Mouse (Mus musculus): ENCODE data around the gene Rpl14. TPM values are rescaled to one million over a fixed set of nuclear protein-coding genes. Genes with fewer than 3 reads are reported as not detected.

Rpl14 gene
- polyA plus RNA-seq, 1 experiment from 2014 or later = 1,001 TPM

GRCm38 (mm10) chr9:120595306-120595705 is 24.1 kb downstream of the Rpl14 start:
- Histone ChIP-seq H3K4me2 (no peak overlapping the region), H3K27me3 (ENCODE audit: insufficient read depth, low read length) (no peaks in the 10 kb centered on the region), H3K36me3 (ENCODE audit: insufficient read depth) (no peaks in the 10 kb centered on the region), H3K4me1 (ENCODE audit: insufficient read depth) (no peaks in the 10 kb centered on the region), H3K9ac (no peak overlapping the region), H3K9me3 (ENCODE audit: low read depth, low read length) (no peaks in the 10 kb centered on the region), H3K4me3 (ENCODE audit: low read depth, low read length) (no peak overlapping the region), H3K27ac (ENCODE audit: low read depth) (no peak overlapping the region)
- no peak for TF ChIP-seq CTCF (IDR thresholded peaks at IDR 0.05; ENCODE audit: low read depth)
- no peak for ATAC-seq (ENCODE audit: insufficient read depth)
- no peak for DNase-seq
- 71% methylated on average over 4 of the region's 4 CpGs for WGBS

- Histone ChIP-seq H3K9me3 (ENCODE audit: low read depth, low read length) (no peaks in the 10 kb centered on the region), H3K4me2 (peak overlapping the region; percentile 48), H3K27me3 (ENCODE audit: insufficient read depth, low read length) (no peaks in the 10 kb centered on the region), H3K4me3 (ENCODE audit: low read depth, low read length) (no peak overlapping the region), H3K36me3 (ENCODE audit: insufficient read depth) (no peaks in the 10 kb centered on the region), H3K9ac (no peak overlapping the region), H3K27ac (ENCODE audit: low read depth) (no peak overlapping the region), H3K4me1 (ENCODE audit: insufficient read depth) (no peaks in the 10 kb centered on the region; the same call in 1 of the 2 replicates)
- 12% methylated on average over 17 of the region's 17 CpGs for WGBS
- TF ChIP-seq CTCF (IDR thresholded peaks at IDR 0.05; ENCODE audit: low read depth) = peak; percentile 95
- ATAC-seq (ENCODE audit: insufficient read depth) = peak; percentile 66
- peak; percentile 89 for DNase-seq
Observed at GRCm38 (mm10) chr9:120601488-120602171, 30.4 kb downstream of the Rpl14 start.

GRCm38 (mm10) chr9:120602172-120602838 is 31.1 kb downstream of the Rpl14 start:
- no peaks in the 10 kb centered on the region for H3K36me3 ChIP-seq (ENCODE audit: insufficient read depth)
- 46% methylated on average over 17 of the region's 17 CpGs for WGBS
- peak overlapping the region; percentile 48 for H3K4me2 ChIP-seq
- no peak for TF ChIP-seq CTCF (IDR thresholded peaks at IDR 0.05; ENCODE audit: low read depth)
- ATAC-seq (ENCODE audit: insufficient read depth) (peak; percentile 60), DNase-seq (peak; percentile 65)
- no peaks in the 10 kb centered on the region for H3K27me3 ChIP-seq (ENCODE audit: insufficient read depth, low read length)
- peaks cover under 1% of the 10 kb centered on the region; the same call in 1 of the 2 replicates for H3K9me3 ChIP-seq (ENCODE audit: low read depth, low read length)
- no peak overlapping the region for H3K4me3 ChIP-seq (ENCODE audit: low read depth, low read length)
- no peaks in the 10 kb centered on the region; the same call in 1 of the 2 replicates for H3K4me1 ChIP-seq (ENCODE audit: insufficient read depth)
- H3K27ac ChIP-seq (ENCODE audit: low read depth) = no peak overlapping the region
- H3K9ac ChIP-seq = no peak overlapping the region

GRCm38 (mm10) chr9:120602839-120603511 is 31.7 kb downstream of the Rpl14 start:
- no peaks in the 10 kb centered on the region; the same call in 1 of the 2 replicates for H3K4me1 ChIP-seq (ENCODE audit: insufficient read depth)
- H3K27me3 ChIP-seq (ENCODE audit: insufficient read depth, low read length) = no peaks in the 10 kb centered on the region
- H3K9ac ChIP-seq = peak overlapping the region; percentile 34
- no peak overlapping the region for H3K4me3 ChIP-seq (ENCODE audit: low read depth, low read length)
- H3K27ac ChIP-seq (ENCODE audit: low read depth) = no peak overlapping the region; the same call in 1 of the 2 replicates
- H3K4me2 ChIP-seq = peak overlapping the region; percentile 48
- ATAC-seq (ENCODE audit: insufficient read depth) = peak; percentile 91
- WGBS = 6% methylated on average over 23 of the region's 23 CpGs
- H3K36me3 ChIP-seq (ENCODE audit: insufficient read depth) = no peaks in the 10 kb centered on the region
- peak; percentile 99 for TF ChIP-seq CTCF (IDR thresholded peaks at IDR 0.05; ENCODE audit: low read depth)
- peak; percentile 94 for DNase-seq
- peaks cover 8% of the 10 kb centered on the region for H3K9me3 ChIP-seq (ENCODE audit: low read depth, low read length)

- no peak for ATAC-seq (ENCODE audit: insufficient read depth)
Observed at GRCm38 (mm10) chr9:120603512-120603908, 32.3 kb downstream of the Rpl14 start.

GRCm38 (mm10) chr9:120603956-120604355 is 32.7 kb downstream of the Rpl14 start:
- WGBS = 35% methylated on average over 12 of the region's 12 CpGs
- Histone ChIP-seq H3K4me1 (ENCODE audit: insufficient read depth) (no peaks in the 10 kb centered on the region; the same call in 1 of the 2 replicates), H3K4me3 (ENCODE audit: low read depth, low read length) (no peak overlapping the region), H3K9ac (no peak overlapping the region), H3K4me2 (no peak overlapping the region), H3K9me3 (ENCODE audit: low read depth, low read length) (peaks cover 12% of the 10 kb centered on the region), H3K36me3 (ENCODE audit: insufficient read depth) (no peaks in the 10 kb centered on the region), H3K27me3 (ENCODE audit: insufficient read depth, low read length) (no peaks in the 10 kb centered on the region), H3K27ac (ENCODE audit: low read depth) (no peak overlapping the region)
- no peak for ATAC-seq (ENCODE audit: insufficient read depth)
- no peak for DNase-seq
- TF ChIP-seq CTCF (IDR thresholded peaks at IDR 0.05; ENCODE audit: low read depth) = no peak

More at GRCm38 (mm10) chr9:120603512-120603908, 32.3 kb downstream of the Rpl14 start:
- DNase-seq = no peak
- Histone ChIP-seq H3K27ac (ENCODE audit: low read depth) (no peak overlapping the region), H3K4me1 (ENCODE audit: insufficient read depth) (no peaks in the 10 kb centered on the region; the same call in 1 of the 2 replicates), H3K4me2 (peak overlapping the region; percentile 48), H3K9ac (peak overlapping the region; percentile 34; the same call in 1 of the 2 replicates), H3K36me3 (ENCODE audit: insufficient read depth) (no peaks in the 10 kb centered on the region), H3K4me3 (ENCODE audit: low read depth, low read length) (no peak overlapping the region), H3K27me3 (ENCODE audit: insufficient read depth, low read length) (no peaks in the 10 kb centered on the region), H3K9me3 (ENCODE audit: low read depth, low read length) (peaks cover 12% of the 10 kb centered on the region)
- WGBS = 21% methylated on average over 10 of the region's 10 CpGs
- TF ChIP-seq CTCF (IDR thresholded peaks at IDR 0.05; ENCODE audit: low read depth) = no peak

- H3K36me3 ChIP-seq (ENCODE audit: insufficient read depth) = no peaks in the 10 kb centered on the region
- no peak for ATAC-seq (ENCODE audit: insufficient read depth)
Observed at GRCm38 (mm10) chr9:120611055-120611454, 39.8 kb downstream of the Rpl14 start.

More at GRCm38 (mm10) chr9:120611055-120611454, 39.8 kb downstream of the Rpl14 start:
- no peak for DNase-seq
- peaks cover 12% of the 10 kb centered on the region for H3K9me3 ChIP-seq (ENCODE audit: low read depth, low read length)
- no peaks in the 10 kb centered on the region for H3K27me3 ChIP-seq (ENCODE audit: insufficient read depth, low read length)
- no peak overlapping the region for H3K4me3 ChIP-seq (ENCODE audit: low read depth, low read length)
- H3K4me2 ChIP-seq = no peak overlapping the region
- no peaks in the 10 kb centered on the region for H3K4me1 ChIP-seq (ENCODE audit: insufficient read depth)
- TF ChIP-seq CTCF (IDR thresholded peaks at IDR 0.05; ENCODE audit: low read depth) = no peak
- no peak overlapping the region for H3K27ac ChIP-seq (ENCODE audit: low read depth)
- H3K9ac ChIP-seq = no peak overlapping the region

All from lung, embryonic 14.5 days (tissue).